Mouse (Mus musculus): Measurements from ENCODE around the gene Trmt112. TPM values are rescaled to one million over a fixed set of nuclear protein-coding genes. Genes with fewer than 3 reads are reported as not detected.

Trmt112 gene
- polyA plus RNA-seq (2015; fragmentation: Nextera tagmentation; extraction: Ambion mirVana) = 116 and 125 TPM in 2 replicates

DNA sequence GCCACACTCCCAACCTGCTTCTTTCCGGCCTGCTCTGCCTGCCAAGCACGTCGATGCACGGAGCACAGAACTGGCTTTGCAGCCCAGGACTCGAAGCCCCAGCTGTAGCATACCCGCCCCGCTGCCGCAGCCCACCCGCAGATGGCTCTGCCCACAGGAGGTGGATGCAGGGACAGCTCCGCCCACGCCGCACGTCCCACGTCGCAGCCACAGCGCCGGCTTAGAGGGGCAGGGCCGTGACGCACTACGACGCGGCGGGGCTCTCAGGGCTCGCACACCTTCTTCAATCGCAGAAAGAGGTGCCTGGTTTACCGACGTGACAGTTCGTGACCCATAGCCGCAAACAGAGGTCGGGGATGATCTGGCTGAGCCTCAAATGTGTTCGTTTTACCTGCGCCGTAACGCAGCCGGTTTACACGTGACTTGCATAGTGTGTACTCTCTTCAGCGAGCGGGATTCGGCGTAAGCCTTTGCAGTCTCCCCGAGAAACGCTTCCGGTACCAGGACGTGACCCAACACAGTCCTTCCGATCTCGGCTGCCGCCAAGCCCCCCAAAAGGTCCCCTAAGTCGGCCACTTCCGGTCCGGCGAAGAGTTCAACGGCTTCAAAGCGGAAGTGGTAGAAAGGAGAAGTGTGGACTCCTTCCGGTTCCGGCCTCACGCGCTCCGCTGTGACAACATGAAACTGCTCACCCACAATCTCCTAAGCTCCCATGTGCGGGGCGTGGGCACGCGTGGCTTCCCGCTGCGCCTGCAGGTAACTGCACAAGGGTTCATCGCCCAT, at the start of gene Trmt112, which contains the start of gene Prdx5:
Trmt112 (plus strand) TSS at position 192 of the 783 bp plus-strand sequence.
Prdx5 (minus strand) TSS at position 600 of the 783 bp plus-strand sequence.
- Histone ChIP-seq H3K27ac (replicated peaks) (peak within 1 kb of the TSS; percentile 97), H3K4me1 (peaks cover 26% of the 10 kb centered on the region), H3K27me3 (no peaks in the 10 kb centered on the region), H3K36me3 (peaks cover 39% of the 10 kb centered on the region), H3K9ac (replicated peaks) (peak within 1 kb of the TSS; percentile 69), H3K4me2 (replicated peaks) (peak within 1 kb of the TSS; percentile 73), H3K9me3 (no peaks in the 10 kb centered on the region), H3K4me3 (peak within 1 kb of the TSS; percentile 60)
- ATAC-seq (replicated peaks) = peak; percentile 93
- under 1% methylated on average over 65 of the region's 65 CpGs for WGBS

DNA sequence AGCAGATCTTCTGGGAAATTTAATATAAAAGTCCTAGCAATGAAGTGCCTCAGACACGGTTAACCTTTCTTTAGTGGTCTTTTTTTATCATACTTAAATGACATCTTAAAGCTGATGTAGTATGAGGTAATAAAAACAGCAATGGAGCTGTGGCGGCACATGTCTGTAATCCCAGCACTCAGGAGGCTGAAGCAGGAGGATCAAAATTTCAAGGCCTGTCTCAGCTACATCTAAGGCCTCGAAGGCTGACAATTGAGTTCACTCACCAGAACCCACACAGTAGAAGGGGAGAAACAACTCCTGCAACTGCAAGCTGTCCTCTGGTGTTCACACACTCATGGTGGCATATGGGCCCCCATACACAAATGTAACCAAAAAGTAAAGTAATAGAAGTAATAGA, 49.5 kb upstream of the Trmt112 start:
- ATAC-seq (replicated peaks) = no peak

DNA sequence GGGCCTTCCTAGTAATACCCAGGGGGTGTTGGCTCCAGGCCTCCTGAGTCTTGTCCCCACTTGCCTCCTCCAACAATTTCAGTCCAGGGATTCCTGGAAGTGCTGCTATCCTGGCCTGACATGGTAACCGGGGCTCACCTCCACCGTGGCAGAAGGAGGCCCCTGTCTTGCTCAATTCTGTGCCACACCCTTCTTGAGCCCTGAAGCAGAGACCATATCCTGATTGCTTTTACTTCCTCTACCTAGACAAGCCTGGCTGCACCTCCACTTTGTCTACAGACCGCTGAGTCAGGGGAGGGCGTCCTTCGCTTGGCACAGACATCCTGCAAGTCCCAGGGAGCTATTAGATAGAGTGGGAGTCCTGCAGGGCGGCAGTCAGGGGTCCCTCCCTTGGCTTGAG, 48.8 kb upstream of the Trmt112 start:
- ATAC-seq (replicated peaks) = no peak
- H3K27ac ChIP-seq (replicated peaks) = no peak overlapping the region

More for the DNA sequence above, 49.5 kb upstream of the Trmt112 start:
- H3K4me1 ChIP-seq = peaks cover 19% of the 10 kb centered on the region
- no peak overlapping the region for H3K4me3 ChIP-seq
- H3K9ac ChIP-seq (replicated peaks) = no peak overlapping the region
- H3K9me3 ChIP-seq = no peaks in the 10 kb centered on the region
- no peaks in the 10 kb centered on the region for H3K36me3 ChIP-seq
- H3K4me2 ChIP-seq (replicated peaks) = no peak overlapping the region
- H3K27ac ChIP-seq (replicated peaks) = no peak overlapping the region
- WGBS = 86% methylated on average over 3 of the region's 3 CpGs
- no peaks in the 10 kb centered on the region for H3K27me3 ChIP-seq

DNA sequence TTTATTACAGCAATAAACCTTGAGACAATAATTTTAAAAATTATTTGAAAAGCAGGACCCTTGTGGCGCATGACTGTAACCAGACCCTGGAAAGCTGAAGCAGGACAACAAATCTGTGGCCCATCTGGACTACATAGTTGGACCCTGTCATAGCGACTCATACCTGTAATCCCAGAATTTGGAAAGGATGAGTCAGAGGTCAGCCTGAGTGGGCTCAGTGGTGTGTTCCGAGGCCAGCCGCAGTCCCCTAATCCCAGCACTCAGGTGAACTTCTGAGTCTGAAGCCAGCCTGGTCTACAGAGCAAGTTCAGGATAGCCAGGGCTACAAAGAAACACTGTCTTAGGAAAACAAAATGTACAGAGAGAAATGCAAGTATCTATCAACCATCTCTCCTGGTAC, 48.0 kb upstream of the Trmt112 start:
- Histone ChIP-seq H3K27ac (replicated peaks) (no peak overlapping the region), H3K4me2 (replicated peaks) (no peak overlapping the region), H3K4me1 (0 out of 2 replicates have a peak, but pooled peaks cover 5% of the 10 kb centered on the region), H3K9ac (replicated peaks) (no peak overlapping the region), H3K4me3 (no peak overlapping the region), H3K9me3 (no peaks in the 10 kb centered on the region), H3K36me3 (no peaks in the 10 kb centered on the region), H3K27me3 (no peaks in the 10 kb centered on the region)
- no peak for ATAC-seq (replicated peaks)
- 94% methylated on average over 4 of the region's 4 CpGs for WGBS

More for the DNA sequence above, 48.8 kb upstream of the Trmt112 start:
- Histone ChIP-seq H3K27me3 (no peaks in the 10 kb centered on the region), H3K9me3 (no peaks in the 10 kb centered on the region), H3K4me1 (peaks cover 11% of the 10 kb centered on the region), H3K36me3 (no peaks in the 10 kb centered on the region), H3K4me3 (no peak overlapping the region), H3K9ac (replicated peaks) (no peak overlapping the region), H3K4me2 (replicated peaks) (no peak overlapping the region)
- WGBS = 78% methylated on average over 6 of the region's 6 CpGs

DNA sequence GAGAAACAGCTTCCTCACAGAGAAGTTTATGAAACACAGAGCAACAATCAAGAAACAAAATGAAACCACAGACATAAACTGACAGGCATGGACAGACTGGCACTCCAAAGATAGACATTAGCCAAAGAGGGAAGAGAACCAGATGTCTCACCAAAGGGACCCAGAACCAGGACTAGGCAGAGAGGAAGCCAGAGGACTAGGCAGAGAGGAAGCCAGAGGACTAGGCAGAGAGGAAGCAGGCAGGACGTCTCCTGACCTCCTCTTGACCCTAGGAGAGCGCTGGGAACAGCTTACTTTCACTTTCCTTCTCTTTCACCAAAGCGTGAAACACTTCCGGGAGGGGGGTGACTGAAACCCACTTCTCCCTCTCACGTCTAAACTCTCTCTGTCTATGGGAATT, 40.1 kb upstream of the Trmt112 start:
- no peak for ATAC-seq (replicated peaks)
- H3K27me3 ChIP-seq = no peaks in the 10 kb centered on the region
- H3K4me3 ChIP-seq = no peak overlapping the region
- no peak overlapping the region for H3K9ac ChIP-seq (replicated peaks)
- H3K9me3 ChIP-seq = no peaks in the 10 kb centered on the region
- WGBS = 16% methylated on average over 5 of the region's 5 CpGs
- H3K27ac ChIP-seq (replicated peaks) = no peak overlapping the region
- H3K4me1 ChIP-seq = no peaks in the 10 kb centered on the region
- H3K36me3 ChIP-seq = no peaks in the 10 kb centered on the region
- H3K4me2 ChIP-seq (replicated peaks) = no peak overlapping the region

DNA sequence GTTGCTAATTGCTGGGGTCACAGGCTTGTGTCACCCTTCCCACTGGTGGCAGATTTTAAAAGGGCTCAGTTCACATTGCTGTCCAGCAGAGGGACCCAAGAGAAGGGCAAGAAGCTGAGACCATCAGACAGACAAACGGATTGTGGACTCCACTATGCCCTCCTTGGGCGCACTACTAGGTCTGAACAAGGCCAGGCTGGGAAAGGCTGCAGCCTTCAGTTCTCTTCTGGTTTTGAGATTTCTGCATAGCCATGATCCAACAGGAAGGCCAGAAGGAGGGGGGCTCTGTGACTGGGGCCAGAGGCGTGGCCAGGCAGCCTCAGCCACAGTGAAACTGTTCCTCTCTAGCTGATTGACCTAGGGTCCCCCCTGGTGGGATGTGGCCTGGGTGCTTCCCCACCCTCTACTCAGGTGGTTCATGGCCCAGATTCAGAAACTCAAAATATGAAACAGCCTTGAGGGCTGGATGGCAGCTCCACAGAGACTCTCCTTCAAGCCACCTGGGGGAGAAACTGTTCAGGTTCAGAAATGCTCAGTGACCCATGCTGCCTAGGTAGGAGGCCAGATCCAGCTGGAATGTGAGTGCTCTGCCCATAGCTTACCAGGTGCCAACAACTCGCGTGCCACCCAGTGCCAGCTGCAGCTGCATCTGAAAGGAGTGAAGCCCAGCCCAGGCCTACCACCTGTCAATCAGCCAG, 37.8 kb upstream of the Trmt112 start:
- Histone ChIP-seq H3K36me3 (no peaks in the 10 kb centered on the region), H3K27me3 (no peaks in the 10 kb centered on the region), H3K4me2 (replicated peaks) (no peak overlapping the region), H3K9me3 (no peaks in the 10 kb centered on the region), H3K27ac (replicated peaks) (no peak overlapping the region), H3K4me1 (no peaks in the 10 kb centered on the region), H3K4me3 (no peak overlapping the region), H3K9ac (replicated peaks) (no peak overlapping the region)
- ATAC-seq (replicated peaks) = no peak
- 70% methylated on average over 5 of the region's 5 CpGs for WGBS

DNA sequence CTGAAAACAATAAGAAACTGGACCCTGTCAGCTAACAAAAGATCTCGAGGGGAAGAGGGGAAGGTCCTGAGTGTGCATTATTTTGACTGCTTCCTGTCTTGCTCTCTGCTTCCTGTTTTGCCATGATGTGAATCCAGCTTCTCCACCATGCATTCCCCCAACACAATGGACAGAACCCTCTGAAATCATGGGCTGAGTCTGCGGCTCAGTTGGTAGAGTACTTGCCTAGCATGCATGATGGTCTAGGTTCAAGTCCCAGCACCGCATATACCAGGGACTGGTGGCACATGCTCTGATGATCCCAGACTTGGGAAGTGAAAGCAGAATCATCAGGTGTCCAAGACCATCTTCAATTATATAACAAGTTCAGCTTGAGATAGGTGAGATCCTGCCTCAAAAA, 36.8 kb upstream of the Trmt112 start:
- H3K27ac ChIP-seq (replicated peaks) = no peak overlapping the region
- H3K36me3 ChIP-seq = no peaks in the 10 kb centered on the region
- H3K4me2 ChIP-seq (replicated peaks) = no peak overlapping the region
- ATAC-seq (replicated peaks) = no peak
- H3K4me3 ChIP-seq = no peak overlapping the region
- no peaks in the 10 kb centered on the region for H3K9me3 ChIP-seq
- no peaks in the 10 kb centered on the region for H3K27me3 ChIP-seq
- H3K4me1 ChIP-seq = no peaks in the 10 kb centered on the region
- H3K9ac ChIP-seq (replicated peaks) = no peak overlapping the region
- 75% methylated on average over 3 of the region's 3 CpGs for WGBS

DNA sequence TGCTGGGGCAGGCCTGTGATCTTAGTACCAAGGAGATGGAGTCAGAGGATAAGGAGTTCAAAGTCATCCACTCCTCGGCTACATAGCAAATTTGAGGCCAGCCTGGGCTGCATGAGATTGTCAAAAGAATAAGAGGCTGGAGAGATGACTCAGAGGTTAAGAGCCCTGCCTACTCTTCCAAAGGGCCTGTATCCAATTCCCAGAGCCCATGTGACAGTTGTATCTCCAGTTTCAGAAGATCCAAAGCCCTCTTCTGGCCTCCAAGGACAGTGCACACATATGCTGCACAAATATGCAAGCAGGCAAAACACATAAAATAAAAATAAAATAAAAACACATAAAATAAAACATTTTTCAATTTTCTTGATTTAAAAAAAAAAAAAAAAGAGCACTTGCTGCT, 35.2 kb upstream of the Trmt112 start:
- no peak overlapping the region for H3K4me2 ChIP-seq (replicated peaks)
- H3K9me3 ChIP-seq = no peaks in the 10 kb centered on the region
- H3K4me1 ChIP-seq = no peaks in the 10 kb centered on the region
- ATAC-seq (replicated peaks) = no peak
- H3K9ac ChIP-seq (replicated peaks) = no peak overlapping the region
- no peak overlapping the region for H3K27ac ChIP-seq (replicated peaks)
- no peaks in the 10 kb centered on the region for H3K27me3 ChIP-seq
- H3K4me3 ChIP-seq = no peak overlapping the region
- WGBS = 100% methylated on average over 1 of the region's 1 CpGs
- H3K36me3 ChIP-seq = no peaks in the 10 kb centered on the region

DNA sequence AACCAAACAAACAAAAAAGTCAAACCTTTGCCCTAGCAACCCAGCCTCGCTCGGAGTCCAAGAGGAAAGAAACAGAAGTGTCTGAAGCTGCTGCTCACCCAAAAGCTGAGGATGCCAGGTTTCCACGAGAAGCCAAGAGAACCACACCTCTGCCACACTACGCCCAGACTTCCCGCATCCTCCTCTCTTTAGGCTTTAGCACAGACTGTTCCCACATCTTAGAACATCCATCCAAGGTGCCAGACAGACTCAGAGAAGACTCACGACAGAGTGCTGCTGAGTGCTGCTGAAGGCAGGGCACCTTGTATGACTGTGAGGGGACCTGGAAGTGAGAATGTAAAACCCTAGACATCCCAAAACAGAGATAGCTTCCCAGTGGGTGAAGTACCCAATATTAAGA, 33.7 kb upstream of the Trmt112 start:
- WGBS = 91% methylated on average over 6 of the region's 6 CpGs
- no peak overlapping the region for H3K4me2 ChIP-seq (replicated peaks)
- H3K36me3 ChIP-seq = no peaks in the 10 kb centered on the region
- no peaks in the 10 kb centered on the region for H3K9me3 ChIP-seq
- no peak overlapping the region for H3K4me3 ChIP-seq
- H3K4me1 ChIP-seq = no peaks in the 10 kb centered on the region
- no peak overlapping the region for H3K9ac ChIP-seq (replicated peaks)
- no peak for ATAC-seq (replicated peaks)
- no peak overlapping the region for H3K27ac ChIP-seq (replicated peaks)
- no peaks in the 10 kb centered on the region for H3K27me3 ChIP-seq

DNA sequence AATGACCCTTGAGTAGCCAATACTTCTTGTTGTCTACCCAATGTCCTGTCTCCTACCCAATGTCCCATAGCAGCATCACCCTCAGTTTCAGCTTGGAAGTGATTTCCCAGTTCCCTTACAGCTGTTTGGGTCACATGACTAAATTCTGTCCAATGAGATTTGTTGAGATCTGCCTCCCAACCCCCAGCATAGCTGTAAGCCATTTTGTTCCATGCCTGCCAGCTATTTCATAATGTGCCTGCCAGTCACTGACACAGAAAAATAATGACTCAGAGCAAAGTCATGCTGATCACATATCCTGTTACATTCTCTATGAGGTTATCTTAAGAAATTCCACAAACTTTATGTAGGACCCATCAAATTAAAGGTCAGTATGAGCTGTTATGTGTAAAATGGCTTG, 32.7 kb upstream of the Trmt112 start:
- Histone ChIP-seq H3K4me1 (no peaks in the 10 kb centered on the region), H3K9ac (replicated peaks) (no peak overlapping the region), H3K4me2 (replicated peaks) (no peak overlapping the region), H3K27ac (replicated peaks) (no peak overlapping the region), H3K36me3 (no peaks in the 10 kb centered on the region), H3K9me3 (no peaks in the 10 kb centered on the region), H3K27me3 (no peaks in the 10 kb centered on the region), H3K4me3 (no peak overlapping the region)
- ATAC-seq (replicated peaks) = no peak

DNA sequence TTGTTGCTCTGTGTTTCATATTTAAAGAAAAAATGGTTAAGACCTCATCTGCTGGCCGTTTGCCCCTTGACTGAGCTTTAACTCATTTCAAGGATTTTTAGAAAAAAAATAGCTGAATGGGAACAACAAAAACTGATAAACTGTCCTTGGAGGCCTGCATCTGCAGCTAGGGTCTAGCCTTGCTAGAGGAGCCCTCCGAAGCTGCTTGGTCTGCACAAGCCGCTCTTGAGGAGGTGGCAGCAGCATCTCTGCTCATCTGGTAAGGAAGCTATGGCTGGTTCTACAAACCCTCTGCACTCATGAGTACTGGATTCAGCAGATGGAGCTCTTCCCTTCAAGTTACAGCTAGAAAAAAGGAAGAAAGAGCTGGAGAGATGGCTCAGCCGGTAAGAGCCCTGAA, 31.5 kb upstream of the Trmt112 start:
- Histone ChIP-seq H3K9me3 (no peaks in the 10 kb centered on the region), H3K36me3 (no peaks in the 10 kb centered on the region), H3K4me3 (no peak overlapping the region), H3K4me1 (no peaks in the 10 kb centered on the region), H3K4me2 (replicated peaks) (no peak overlapping the region), H3K9ac (replicated peaks) (no peak overlapping the region), H3K27me3 (no peaks in the 10 kb centered on the region), H3K27ac (replicated peaks) (no peak overlapping the region)
- 90% methylated on average over 4 of the region's 4 CpGs for WGBS
- ATAC-seq (replicated peaks) = no peak

DNA sequence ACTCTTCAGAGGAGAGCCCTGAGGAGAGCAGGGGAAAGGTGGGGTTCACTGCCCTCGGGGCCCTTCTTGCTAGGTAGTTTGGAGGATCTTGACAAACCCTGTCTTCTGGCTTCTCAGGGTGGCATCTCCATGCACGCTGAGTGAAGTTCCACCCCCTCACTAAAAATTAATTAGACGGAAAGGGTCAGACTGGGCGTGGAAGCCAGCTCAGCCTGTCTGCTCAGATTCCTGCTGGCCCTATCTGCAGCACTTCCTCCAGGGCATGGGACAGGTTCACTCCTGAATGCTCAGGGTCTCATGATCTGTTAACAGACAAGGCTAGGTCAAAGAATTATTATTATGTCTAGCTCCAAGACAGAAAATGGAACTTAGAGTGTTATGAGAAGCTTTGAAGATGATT, 17.0 kb upstream of the Trmt112 start:
- Histone ChIP-seq H3K4me2 (replicated peaks) (no peak overlapping the region), H3K4me1 (no peaks in the 10 kb centered on the region), H3K36me3 (no peaks in the 10 kb centered on the region), H3K9ac (replicated peaks) (no peak overlapping the region), H3K9me3 (no peaks in the 10 kb centered on the region), H3K4me3 (no peak overlapping the region), H3K27me3 (no peaks in the 10 kb centered on the region; the same call in 1 of the 2 replicates), H3K27ac (replicated peaks) (no peak overlapping the region)
- ATAC-seq (replicated peaks) = no peak
- WGBS = 81% methylated on average over 4 of the region's 4 CpGs
